Mouse (Mus musculus) hindbrain, embryonic 10.5 days (tissue): Measurements from ENCODE around the gene 1500011B03Rik. TPM values are rescaled to one million over a fixed set of nuclear protein-coding genes. Genes with fewer than 3 reads are reported as not detected.

Source experiments
- DNase-seq: peaks from one replicate; pipeline ENCODE4 v3.0.0-alpha.2; 2017; ENCODE audit warnings: low spot score
- H3K27ac ChIP-seq: fragments of 300-500 bp; sonication (generic); 2 replicates; pipeline ENCODE4 v1.5.1; 2016; ENCODE audit warnings: mild to moderate bottlenecking, moderate library complexity
- H3K27me3 ChIP-seq: fragments of 300-500 bp; sonication (generic); 2 replicates; pipeline ENCODE4 v1.6.1; 2016; ENCODE audit warnings: mild to moderate bottlenecking; ENCODE audit not compliant: poor library complexity, insufficient read depth, severe bottlenecking
- H3K36me3 ChIP-seq: fragments of 300-500 bp; sonication (generic); 2 replicates; pipeline ENCODE4 v1.6.1; 2016; ENCODE audit warnings: mild to moderate bottlenecking, moderate library complexity
- H3K4me1 ChIP-seq: fragments of 300-500 bp; sonication (generic); replicated peaks from 2 replicates; pipeline ENCODE4 v1.6.1; 2016; ENCODE audit warnings: mild to moderate bottlenecking
- H3K4me3 ChIP-seq: fragments of 300-500 bp; sonication (generic); 2 replicates; pipeline ENCODE4 v1.5.1; 2016; ENCODE audit warnings: mild to moderate bottlenecking, moderate library complexity
- H3K9me3 ChIP-seq: fragments of 300-500 bp; sonication (generic); 2 replicates; pipeline ENCODE4 v1.6.1; 2016; ENCODE audit warnings: mild to moderate bottlenecking, moderate library complexity
- WGBS: fragments of 180-500 bp; shearing (Covaris S2); methylation state at CpG from one replicate; pipeline ENCODE4 v1.1.7; 2016; 5-methylcytosine and 5-hydroxymethylcytosine counted together
- polyA plus RNA-seq: library from polyadenylated mRNA; unstranded; fragments of >200 nt; fragmentation: Nextera tagmentation; extraction: Ambion mirVana; gene quantifications from 2 replicates; pipeline ENCODE4 v1.2.1, GENCODE M21; 2016

The 1500011B03Rik gene
- polyA plus RNA-seq, 1 experiment from 2014 or later, result 159 TPM

DNA sequence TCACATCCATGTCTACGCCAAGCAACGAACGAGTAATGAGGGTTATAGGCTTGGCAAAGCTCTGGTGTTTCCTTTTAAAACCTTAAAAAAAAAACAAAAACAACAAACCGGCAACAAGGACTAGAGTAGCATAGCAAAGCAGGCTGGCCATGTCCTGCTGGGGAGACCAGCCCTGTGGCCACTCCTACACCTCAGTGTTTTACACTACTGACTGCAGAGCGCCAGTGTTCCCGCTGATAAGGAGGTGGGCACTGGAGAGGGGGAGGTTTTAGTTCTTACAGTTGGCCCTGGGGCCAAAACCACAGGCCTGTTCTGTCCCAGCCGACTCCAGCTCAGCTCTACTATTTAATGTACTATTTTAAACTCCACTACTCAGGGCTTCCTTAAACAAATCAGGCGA is 15.8 kb downstream of the 1500011B03Rik start:
- H3K9me3 ChIP-seq, result no peaks in the 10 kb centered on the region
- H3K36me3 ChIP-seq, result peaks cover 95% of the 10 kb centered on the region
- WGBS, result 25% methylated on average over 8 of the region's 8 CpGs
- H3K4me1 ChIP-seq, result peaks cover 22% of the 10 kb centered on the region
- no peak overlapping the region for H3K27ac ChIP-seq
- no peak overlapping the region for H3K4me3 ChIP-seq
- DNase-seq, result no peak
- no peaks in the 10 kb centered on the region for H3K27me3 ChIP-seq

DNA sequence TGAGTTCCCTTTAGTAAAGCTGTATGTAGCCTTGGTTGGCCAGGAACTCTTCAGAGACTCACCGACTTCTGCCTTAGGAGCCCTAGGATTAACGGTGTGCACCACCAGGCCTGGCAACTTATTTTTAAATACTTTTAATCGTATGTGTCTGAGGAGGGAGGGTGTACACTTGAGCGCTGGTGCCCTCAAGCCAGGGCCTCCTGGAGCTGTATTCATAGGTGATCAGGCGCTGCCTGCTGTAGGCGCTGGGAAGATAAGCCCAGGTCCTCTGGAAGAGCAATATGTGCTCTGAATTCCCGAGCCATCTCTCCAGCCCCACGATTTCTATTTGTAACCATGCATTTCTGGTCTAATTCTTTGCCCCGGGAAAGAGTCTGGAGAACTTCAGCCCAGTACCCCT is 16.2 kb downstream of the 1500011B03Rik start:
- Histone ChIP-seq H3K27me3 (no peaks in the 10 kb centered on the region), H3K27ac (no peak overlapping the region), H3K4me1 (peaks cover 18% of the 10 kb centered on the region), H3K9me3 (no peaks in the 10 kb centered on the region), H3K4me3 (no peak overlapping the region), H3K36me3 (peaks cover 96% of the 10 kb centered on the region)
- DNase-seq, result no peak
- WGBS, result 43% methylated on average over 9 of the region's 9 CpGs

DNA sequence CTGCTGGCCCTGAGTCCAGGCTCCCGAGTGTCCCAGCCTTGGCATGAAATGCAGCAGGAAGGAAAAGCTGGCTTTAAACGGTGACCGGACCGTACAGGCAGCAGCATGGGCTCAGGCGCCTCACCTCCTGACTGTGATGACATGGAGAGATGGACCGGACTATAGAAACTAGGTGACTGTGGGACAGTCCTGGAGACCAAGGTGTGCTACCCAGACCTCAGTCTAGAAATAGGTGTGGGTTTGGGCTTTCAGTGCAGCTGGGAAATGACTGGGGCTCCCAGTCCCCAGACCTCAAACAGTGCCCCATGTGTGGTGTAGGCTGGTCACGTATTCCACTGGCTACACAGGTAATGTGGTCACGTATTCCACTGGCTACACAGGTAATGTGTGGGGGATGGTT is 16.6 kb downstream of the 1500011B03Rik start:
- no peak overlapping the region for H3K4me3 ChIP-seq
- no peaks in the 10 kb centered on the region for H3K27me3 ChIP-seq
- peaks cover 20% of the 10 kb centered on the region for H3K4me1 ChIP-seq
- no peaks in the 10 kb centered on the region for H3K9me3 ChIP-seq
- H3K36me3 ChIP-seq, result peaks cover 98% of the 10 kb centered on the region
- no peak overlapping the region for H3K27ac ChIP-seq
- WGBS, result 87% methylated on average over 8 of the region's 8 CpGs
- no peak for DNase-seq

DNA sequence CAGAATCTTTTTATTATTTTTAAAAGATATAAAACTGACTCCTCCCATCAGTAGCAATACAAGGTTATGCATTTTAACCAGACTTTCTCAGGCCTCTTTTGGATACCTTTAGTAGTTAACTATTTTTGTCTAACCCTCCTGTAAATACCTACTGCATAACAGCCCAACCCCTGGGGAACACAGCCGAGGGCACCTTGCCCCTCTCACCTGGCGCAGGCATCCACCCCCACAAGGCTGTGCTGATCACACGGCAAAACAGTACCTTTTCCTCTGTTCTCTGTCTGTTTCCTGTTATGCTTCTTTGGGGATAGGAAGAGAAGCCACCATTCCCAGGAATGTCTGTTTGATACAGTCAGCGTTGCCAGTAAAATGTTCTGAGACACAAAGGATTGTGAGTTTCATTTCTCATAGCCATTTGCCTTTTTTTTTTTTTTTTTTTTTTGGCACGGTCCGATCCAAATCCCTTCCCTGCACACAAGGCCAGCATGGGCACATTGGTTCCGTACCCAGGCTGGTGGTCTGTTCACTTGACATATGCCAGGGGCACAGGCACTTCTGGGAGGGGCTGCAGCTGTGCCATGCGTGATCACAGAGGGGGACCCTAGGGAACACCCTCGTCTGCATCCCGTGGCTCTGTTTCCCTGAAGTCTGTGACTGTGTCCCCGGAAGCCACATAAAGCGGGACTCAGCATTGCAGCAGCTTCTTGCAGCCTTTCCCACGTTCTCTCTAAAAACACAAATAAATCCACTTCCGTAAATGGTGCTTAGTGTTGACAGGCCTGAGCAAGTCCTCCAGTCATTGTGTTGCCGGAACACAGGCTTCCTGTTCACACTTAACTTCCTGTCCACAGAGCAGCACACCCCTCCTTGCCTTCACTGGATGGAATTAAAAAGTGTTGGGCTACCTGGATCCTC is 17.6 kb downstream of the 1500011B03Rik start:
- no peaks in the 10 kb centered on the region for H3K9me3 ChIP-seq
- WGBS, result 84% methylated on average over 15 of the region's 15 CpGs
- H3K36me3 ChIP-seq, result peaks cover 98% of the 10 kb centered on the region
- DNase-seq, result no peak
- no peak overlapping the region for H3K4me3 ChIP-seq
- H3K27me3 ChIP-seq, result no peaks in the 10 kb centered on the region
- peaks cover 27% of the 10 kb centered on the region for H3K4me1 ChIP-seq
- no peak overlapping the region for H3K27ac ChIP-seq

DNA sequence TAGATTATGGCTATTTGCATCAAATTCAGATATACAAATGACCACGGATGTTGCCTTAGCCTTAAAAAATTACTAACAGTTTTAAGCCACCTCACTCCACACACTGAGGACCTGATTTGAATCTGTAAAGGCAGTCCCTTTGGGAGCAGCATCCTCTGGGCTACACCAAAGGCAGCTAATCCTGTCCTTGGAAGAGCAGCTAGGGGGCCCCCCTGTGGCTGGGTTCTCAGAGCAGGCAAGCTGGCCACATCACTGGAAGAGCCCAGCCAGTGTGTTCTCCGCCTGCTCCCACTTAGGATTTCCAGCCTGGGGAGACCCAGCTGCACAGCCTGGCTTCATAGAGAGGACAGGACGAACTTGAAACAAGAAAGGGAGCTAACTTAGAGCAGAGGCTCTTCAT is 18.3 kb downstream of the 1500011B03Rik start:
- H3K4me1 ChIP-seq, result peaks cover 27% of the 10 kb centered on the region
- peaks cover 100% of the 10 kb centered on the region for H3K36me3 ChIP-seq
- WGBS, result 41% methylated on average over 3 of the region's 3 CpGs
- DNase-seq, result no peak
- no peaks in the 10 kb centered on the region for H3K27me3 ChIP-seq
- H3K4me3 ChIP-seq, result no peak overlapping the region
- H3K27ac ChIP-seq, result no peak overlapping the region
- H3K9me3 ChIP-seq, result no peaks in the 10 kb centered on the region

DNA sequence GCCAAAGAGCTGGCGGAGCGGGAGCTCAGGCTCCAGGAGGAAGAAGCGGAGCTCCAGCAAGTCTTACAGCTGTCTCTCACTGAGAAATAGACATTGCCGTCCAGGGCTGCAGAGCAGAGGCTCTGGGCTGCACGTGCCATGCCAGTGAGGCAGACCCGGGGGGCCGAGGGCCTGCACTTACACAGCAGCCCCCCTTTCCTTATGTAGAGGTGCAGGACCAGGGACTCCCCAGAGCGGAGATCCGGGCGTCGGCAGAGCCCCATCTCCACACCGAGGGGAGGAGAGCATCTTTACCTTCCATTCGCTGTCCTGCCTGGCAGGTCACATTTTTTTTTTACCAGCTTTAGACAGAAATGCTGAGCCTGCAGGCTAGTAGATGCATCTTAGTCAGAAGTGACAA is 18.9 kb downstream of the 1500011B03Rik start:
- no peaks in the 10 kb centered on the region for H3K27me3 ChIP-seq
- H3K4me1 ChIP-seq, result peaks cover 21% of the 10 kb centered on the region
- no peak for DNase-seq
- no peak overlapping the region for H3K4me3 ChIP-seq
- no peak overlapping the region for H3K27ac ChIP-seq
- no peaks in the 10 kb centered on the region for H3K9me3 ChIP-seq
- peaks cover 100% of the 10 kb centered on the region for H3K36me3 ChIP-seq
- WGBS, result 84% methylated on average over 13 of the region's 13 CpGs

DNA sequence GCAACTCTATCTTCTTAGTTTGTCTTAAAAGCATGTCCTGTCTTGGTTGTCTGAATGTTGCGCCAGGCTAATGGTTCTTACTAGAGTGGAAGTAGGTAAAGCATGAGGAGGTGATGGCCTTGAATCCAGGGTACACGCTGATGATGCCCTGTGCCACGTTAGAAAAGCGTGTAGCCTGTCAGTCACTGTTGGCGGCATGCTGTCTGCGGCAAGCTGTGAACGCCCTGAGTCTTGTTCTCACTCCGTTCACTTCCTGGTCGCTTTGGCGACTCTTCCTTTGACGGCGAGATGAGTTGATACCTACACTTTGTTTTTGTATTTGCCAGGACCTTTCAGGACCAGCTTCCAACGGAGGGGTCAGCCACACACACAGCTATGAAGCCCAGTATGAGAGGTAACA is 20.0 kb downstream of the 1500011B03Rik start:
- Histone ChIP-seq H3K9me3 (no peaks in the 10 kb centered on the region), H3K27ac (no peak overlapping the region), H3K27me3 (no peaks in the 10 kb centered on the region), H3K36me3 (peaks cover 100% of the 10 kb centered on the region), H3K4me3 (no peak overlapping the region), H3K4me1 (peaks cover 18% of the 10 kb centered on the region)
- no peak for DNase-seq
- 91% methylated on average over 13 of the region's 13 CpGs for WGBS

DNA sequence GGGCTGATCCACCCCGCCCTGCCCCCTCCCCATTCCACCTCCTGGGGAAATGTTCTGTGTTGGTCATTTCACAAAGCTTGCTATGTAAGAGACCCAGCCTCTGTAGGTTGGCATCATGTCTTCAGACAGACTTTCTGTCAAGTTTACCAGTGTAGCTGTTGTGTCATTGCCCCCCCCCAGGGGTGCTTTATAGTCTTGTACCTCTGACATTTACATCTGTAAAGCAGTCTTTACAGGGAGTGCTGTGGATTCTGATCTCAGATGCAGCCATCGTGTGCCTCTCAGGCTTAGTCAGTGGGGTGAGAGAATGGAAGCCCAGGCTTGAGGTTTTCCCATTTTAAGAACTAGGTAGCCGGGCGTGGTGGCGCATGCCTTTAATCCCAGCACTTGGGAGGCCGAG is 21.4 kb downstream of the 1500011B03Rik start:
- Histone ChIP-seq H3K36me3 (peaks cover 98% of the 10 kb centered on the region), H3K27ac (peak overlapping the region; percentile 62), H3K4me3 (no peak overlapping the region), H3K27me3 (no peaks in the 10 kb centered on the region), H3K4me1 (peaks cover 22% of the 10 kb centered on the region), H3K9me3 (no peaks in the 10 kb centered on the region)
- 85% methylated on average over 6 of the region's 6 CpGs for WGBS
- DNase-seq, result no peak

DNA sequence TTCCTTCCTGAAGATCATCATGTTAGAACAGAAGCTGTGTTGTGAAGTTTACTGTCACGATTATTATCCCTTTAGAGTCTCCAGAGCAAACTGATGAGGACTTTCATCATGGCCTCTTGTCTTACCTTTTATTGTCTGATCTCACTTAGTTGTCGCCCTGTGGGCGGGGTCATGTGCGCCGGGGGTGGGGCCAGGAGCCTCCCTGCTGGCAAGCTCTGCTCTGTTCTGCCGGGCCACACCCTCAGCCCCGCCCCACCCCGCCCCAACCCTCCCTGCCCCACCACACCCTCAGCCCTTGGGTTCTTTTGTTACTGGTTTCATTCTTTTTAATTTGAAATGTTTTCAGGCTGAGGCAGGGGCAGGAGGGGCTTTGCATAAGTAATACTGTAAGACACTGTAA is 22.2 kb downstream of the 1500011B03Rik start:
- no peak overlapping the region for H3K4me3 ChIP-seq
- DNase-seq, result peak; percentile 46
- peaks cover 30% of the 10 kb centered on the region for H3K4me1 ChIP-seq
- no peaks in the 10 kb centered on the region for H3K9me3 ChIP-seq
- 17% methylated on average over 8 of the region's 8 CpGs for WGBS
- peaks cover 90% of the 10 kb centered on the region for H3K36me3 ChIP-seq
- H3K27me3 ChIP-seq, result no peaks in the 10 kb centered on the region
- peak overlapping the region; percentile 62; the same call in 1 of the 2 replicates for H3K27ac ChIP-seq

DNA sequence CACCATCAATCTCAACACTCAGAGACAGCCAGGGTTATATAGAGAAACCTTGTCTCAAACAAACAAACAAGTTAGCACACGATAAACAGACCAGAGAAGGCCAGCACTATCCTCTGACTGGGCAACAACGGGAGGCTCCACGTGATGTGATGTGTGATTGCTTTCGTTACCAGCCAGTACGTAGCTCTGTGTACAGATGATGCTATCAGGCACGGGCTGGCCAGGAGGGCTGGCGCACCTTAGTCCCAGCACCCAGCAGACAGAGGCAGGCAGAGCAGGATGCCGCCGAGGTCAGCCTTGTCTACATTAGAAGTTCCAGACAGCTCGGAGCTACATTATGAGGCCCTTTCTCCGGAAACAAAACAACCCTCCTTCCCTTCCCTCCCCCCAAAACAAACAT is 23.4 kb downstream of the 1500011B03Rik start:
- H3K27me3 ChIP-seq, result 0 out of 2 replicates have a peak, but pooled peaks cover 3% of the 10 kb centered on the region
- no peak overlapping the region for H3K4me3 ChIP-seq
- WGBS, result 88% methylated on average over 11 of the region's 11 CpGs
- no peaks in the 10 kb centered on the region for H3K9me3 ChIP-seq
- no peak for DNase-seq
- no peak overlapping the region for H3K27ac ChIP-seq
- peaks cover 39% of the 10 kb centered on the region for H3K4me1 ChIP-seq
- H3K36me3 ChIP-seq, result peaks cover 78% of the 10 kb centered on the region

DNA sequence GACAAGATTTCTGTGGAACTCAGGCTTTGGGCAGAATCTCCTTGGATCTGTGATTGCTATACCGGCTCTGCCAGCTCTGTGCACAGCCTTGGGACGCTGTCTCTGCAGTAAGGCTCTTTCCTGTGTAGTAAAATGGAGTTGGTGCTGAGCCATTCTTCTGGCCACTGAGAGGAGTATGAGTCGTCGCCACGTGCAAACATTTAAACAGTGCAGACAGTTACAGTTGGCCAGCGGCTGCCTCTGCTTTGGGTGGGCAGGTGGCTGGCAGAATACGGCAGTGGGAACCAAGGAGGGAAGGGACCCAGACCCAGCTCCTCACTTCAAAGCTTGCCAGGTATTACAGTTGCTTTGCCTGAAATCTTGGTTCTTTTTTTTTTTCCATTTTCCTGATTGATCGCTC is 26.0 kb downstream of the 1500011B03Rik start:
- H3K36me3 ChIP-seq, result peaks cover 70% of the 10 kb centered on the region
- H3K9me3 ChIP-seq, result no peaks in the 10 kb centered on the region
- no peak overlapping the region; the same call in 1 of the 2 replicates for H3K4me3 ChIP-seq
- WGBS, result 92% methylated on average over 8 of the region's 8 CpGs
- H3K27ac ChIP-seq, result peak overlapping the region; percentile 85; the same call in 1 of the 2 replicates
- peaks cover 57% of the 10 kb centered on the region for H3K4me1 ChIP-seq
- DNase-seq, result no peak
- H3K27me3 ChIP-seq, result 0 out of 2 replicates have a peak, but pooled peaks cover 3% of the 10 kb centered on the region

DNA sequence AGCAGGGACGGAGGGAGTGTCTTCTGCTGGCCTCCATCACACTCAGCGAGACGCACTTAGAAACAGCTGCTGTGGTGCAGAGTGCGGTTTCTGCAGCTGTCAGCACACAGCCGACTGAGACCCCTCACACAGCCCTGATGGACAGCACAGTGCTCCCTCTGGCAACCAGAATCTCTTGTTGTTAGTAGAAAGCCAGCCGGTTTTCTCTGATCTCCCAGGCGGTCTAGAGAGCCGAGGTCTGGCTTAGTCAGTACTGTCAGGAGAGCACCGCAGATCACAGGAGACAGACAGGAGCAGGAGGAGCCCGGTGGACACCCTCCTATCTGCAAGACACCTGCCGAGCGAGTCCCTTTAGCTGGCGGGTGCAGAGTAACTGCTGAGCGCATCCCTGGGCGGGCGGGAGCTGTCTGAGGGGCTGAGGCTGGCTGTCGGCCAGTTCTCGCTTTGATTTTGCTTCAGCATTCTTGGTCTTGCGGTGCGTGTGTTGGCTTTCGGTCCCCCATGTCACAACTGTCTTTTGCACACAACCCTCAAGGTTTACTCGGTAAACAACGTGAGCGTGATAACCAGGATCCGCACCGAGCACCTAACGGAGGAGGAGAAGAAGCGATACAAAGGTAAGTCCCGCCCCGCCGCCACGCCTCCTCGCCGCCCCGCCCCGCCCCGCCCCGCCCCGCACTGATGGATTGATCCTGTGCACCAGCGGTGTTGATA is 26.8 kb downstream of the 1500011B03Rik start:
- Histone ChIP-seq H3K27ac (peak overlapping the region; percentile 85), H3K36me3 (peaks cover 70% of the 10 kb centered on the region), H3K4me1 (peaks cover 52% of the 10 kb centered on the region), H3K9me3 (no peaks in the 10 kb centered on the region), H3K27me3 (0 out of 2 replicates have a peak, but pooled peaks cover 3% of the 10 kb centered on the region), H3K4me3 (peak overlapping the region; percentile 52)
- DNase-seq, result peak; percentile 54
- WGBS, result 3% methylated on average over 40 of the region's 40 CpGs

DNA sequence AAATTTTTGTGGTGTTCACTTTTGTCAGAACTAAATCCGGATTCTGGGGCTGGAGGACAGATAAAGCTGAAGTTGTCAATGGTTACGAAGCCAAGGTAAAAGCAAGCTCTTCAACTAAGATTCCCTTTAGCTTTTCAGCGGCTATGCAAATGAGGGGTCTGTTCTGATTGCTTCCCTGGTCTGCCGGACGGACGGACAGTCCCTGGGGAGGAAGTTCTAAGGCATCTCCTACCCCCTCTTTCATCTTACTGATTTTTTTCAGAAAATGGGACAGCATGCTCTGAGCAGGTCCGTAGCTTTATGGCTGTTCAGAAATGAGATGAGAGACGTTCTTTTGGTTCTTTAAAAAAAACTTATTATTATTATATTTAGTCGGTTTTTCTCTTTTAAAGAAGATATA is 27.6 kb downstream of the 1500011B03Rik start:
- WGBS, result 53% methylated on average over 9 of the region's 9 CpGs
- Histone ChIP-seq H3K9me3 (no peaks in the 10 kb centered on the region), H3K4me1 (peaks cover 45% of the 10 kb centered on the region), H3K27me3 (0 out of 2 replicates have a peak, but pooled peaks cover 3% of the 10 kb centered on the region), H3K27ac (peak overlapping the region; percentile 77), H3K4me3 (peak overlapping the region; percentile 16), H3K36me3 (peaks cover 70% of the 10 kb centered on the region)
- DNase-seq, result no peak
